Mouse (Mus musculus): ENCODE data around the gene Ucn2. TPM values are rescaled to one million over a fixed set of nuclear protein-coding genes. Genes with fewer than 3 reads are reported as not detected.

Gene Ucn2
- polyA plus RNA-seq, 1 experiment from 2014 or later, result not detected

- Histone ChIP-seq H3K27ac (replicated peaks) (peak overlapping the region; percentile 96), H3K27me3 (ENCODE audit: control insufficient read depth, insufficient read depth, low read length) (no peaks in the 10 kb centered on the region), H3K36me3 (ENCODE audit: control insufficient read depth, insufficient read depth, low read length) (no peaks in the 10 kb centered on the region), H3K4me1 (replicated peaks; ENCODE audit: control insufficient read depth, insufficient read depth) (0 out of 2 replicates have a peak, but pooled peaks cover 4% of the 10 kb centered on the region), H3K4me3 (ENCODE audit: low read depth, low read length) (no peak overlapping the region), H3K4me2 (replicated peaks; ENCODE audit: low read depth) (0 out of 2 replicates have a peak overlapping the region, but pooled peaks have one; percentile 6), H3K9me3 (ENCODE audit: control insufficient read depth, low read length) (no peaks in the 10 kb centered on the region), H3K9ac (ENCODE audit: low read length) (no peak overlapping the region)
- ATAC-seq (ENCODE audit: low FRiP score, low TSS enrichment), result no peak
- DNase-seq (ENCODE audit: low spot score), result no peak
- WGBS, result 61% methylated on average over 4 of the region's 4 CpGs
- TF ChIP-seq CTCF (IDR thresholded peaks at IDR 0.05; ENCODE audit: low read depth) (no peak), EP300 (optimal IDR thresholded peaks at IDR 0.05) (no peak)
Measured at GRCm38 (mm10) chr9:108989802-108990461, 4.1 kb downstream of the Ucn2 start.

GRCm38 (mm10) chr9:108990462-108990820 lies 4.6 kb downstream of the Ucn2 start:
- TF ChIP-seq EP300 (optimal IDR thresholded peaks at IDR 0.05) (no peak), CTCF (IDR thresholded peaks at IDR 0.05; ENCODE audit: low read depth) (no peak)
- ATAC-seq (ENCODE audit: low FRiP score, low TSS enrichment), result no peak
- H3K9me3 ChIP-seq (ENCODE audit: control insufficient read depth, low read length), result no peaks in the 10 kb centered on the region
- no peak for DNase-seq (ENCODE audit: low spot score)
- H3K9ac ChIP-seq (ENCODE audit: low read length), result no peak overlapping the region
- no peaks in the 10 kb centered on the region for H3K27me3 ChIP-seq (ENCODE audit: control insufficient read depth, insufficient read depth, low read length)
- H3K4me3 ChIP-seq (ENCODE audit: low read depth, low read length), result no peak overlapping the region
- WGBS, result 62% methylated on average over 7 of the region's 7 CpGs
- no peaks in the 10 kb centered on the region for H3K36me3 ChIP-seq (ENCODE audit: control insufficient read depth, insufficient read depth, low read length)
- peak overlapping the region; percentile 96 for H3K27ac ChIP-seq (replicated peaks)
- peak overlapping the region; percentile 5; the same call in 1 of the 2 replicates for H3K4me2 ChIP-seq (replicated peaks; ENCODE audit: low read depth)
- H3K4me1 ChIP-seq (replicated peaks; ENCODE audit: control insufficient read depth, insufficient read depth), result 0 out of 2 replicates have a peak, but pooled peaks cover 4% of the 10 kb centered on the region

GRCm38 (mm10) chr9:108991428-108992084 lies 5.7 kb downstream of the Ucn2 start, which contains the start of gene Pfkfb4:
Pfkfb4 (plus strand) TSS chr9:108991778.
- peak within 1 kb of the TSS; percentile 63 for H3K9ac ChIP-seq (ENCODE audit: low read length)
- H3K4me2 ChIP-seq (replicated peaks; ENCODE audit: low read depth), result peak within 1 kb of the TSS; percentile 77
- no peaks in the 10 kb centered on the region for H3K36me3 ChIP-seq (ENCODE audit: control insufficient read depth, insufficient read depth, low read length)
- WGBS, result under 1% methylated on average over 31 of the region's 31 CpGs
- no peaks in the 10 kb centered on the region for H3K9me3 ChIP-seq (ENCODE audit: control insufficient read depth, low read length)
- H3K4me1 ChIP-seq (replicated peaks; ENCODE audit: control insufficient read depth, insufficient read depth), result 0 out of 2 replicates have a peak, but pooled peaks cover 4% of the 10 kb centered on the region
- ATAC-seq (ENCODE audit: low FRiP score, low TSS enrichment) (peak; percentile 95), DNase-seq (ENCODE audit: low spot score) (peak; percentile 97)
- TF ChIP-seq EP300 (optimal IDR thresholded peaks at IDR 0.05) (no peak), CTCF (IDR thresholded peaks at IDR 0.05; ENCODE audit: low read depth) (no peak)
- H3K27ac ChIP-seq (replicated peaks), result peak within 1 kb of the TSS; percentile 96
- H3K27me3 ChIP-seq (ENCODE audit: control insufficient read depth, insufficient read depth, low read length), result no peaks in the 10 kb centered on the region
- peak within 1 kb of the TSS; percentile 54 for H3K4me3 ChIP-seq (ENCODE audit: low read depth, low read length)

- Histone ChIP-seq H3K9ac (ENCODE audit: low read length) (peak overlapping the region; percentile 60), H3K27ac (replicated peaks) (peak overlapping the region; percentile 5; the same call in 1 of the 2 replicates), H3K4me2 (replicated peaks; ENCODE audit: low read depth) (peak overlapping the region; percentile 77), H3K9me3 (ENCODE audit: control insufficient read depth, low read length) (no peaks in the 10 kb centered on the region), H3K4me1 (replicated peaks; ENCODE audit: control insufficient read depth, insufficient read depth) (0 out of 2 replicates have a peak, but pooled peaks cover 4% of the 10 kb centered on the region), H3K27me3 (ENCODE audit: control insufficient read depth, insufficient read depth, low read length) (no peaks in the 10 kb centered on the region), H3K36me3 (ENCODE audit: control insufficient read depth, insufficient read depth, low read length) (no peaks in the 10 kb centered on the region), H3K4me3 (ENCODE audit: low read depth, low read length) (peak overlapping the region; percentile 54)
- no peak for DNase-seq (ENCODE audit: low spot score)
- WGBS, result 12% methylated on average over 18 of the region's 18 CpGs
- TF ChIP-seq EP300 (optimal IDR thresholded peaks at IDR 0.05), result no peak
- no peak for TF ChIP-seq CTCF (IDR thresholded peaks at IDR 0.05; ENCODE audit: low read depth)
- ATAC-seq (ENCODE audit: low FRiP score, low TSS enrichment), result peak; percentile 3
Measured at GRCm38 (mm10) chr9:108992085-108992469, 6.3 kb downstream of the Ucn2 start.

GRCm38 (mm10) chr9:108992620-108993361 lies 7.0 kb downstream of the Ucn2 start:
- H3K9ac ChIP-seq (ENCODE audit: low read length), result no peak overlapping the region
- H3K27me3 ChIP-seq (ENCODE audit: control insufficient read depth, insufficient read depth, low read length), result no peaks in the 10 kb centered on the region
- H3K36me3 ChIP-seq (ENCODE audit: control insufficient read depth, insufficient read depth, low read length), result no peaks in the 10 kb centered on the region
- no peak for DNase-seq (ENCODE audit: low spot score)
- no peak overlapping the region; the same call in 1 of the 2 replicates for H3K4me3 ChIP-seq (ENCODE audit: low read depth, low read length)
- peak overlapping the region; percentile 77 for H3K4me2 ChIP-seq (replicated peaks; ENCODE audit: low read depth)
- H3K27ac ChIP-seq (replicated peaks), result no peak overlapping the region
- no peaks in the 10 kb centered on the region for H3K9me3 ChIP-seq (ENCODE audit: control insufficient read depth, low read length)
- no peak for TF ChIP-seq CTCF (IDR thresholded peaks at IDR 0.05; ENCODE audit: low read depth)
- TF ChIP-seq EP300 (optimal IDR thresholded peaks at IDR 0.05), result no peak
- 0 out of 2 replicates have a peak, but pooled peaks cover 4% of the 10 kb centered on the region for H3K4me1 ChIP-seq (replicated peaks; ENCODE audit: control insufficient read depth, insufficient read depth)
- ATAC-seq (ENCODE audit: low FRiP score, low TSS enrichment), result no peak
- WGBS, result 74% methylated on average over 9 of the region's 9 CpGs
